Mouse (Mus musculus): Measurements from ENCODE around the gene Dot1l. TPM values are rescaled to one million over a fixed set of nuclear protein-coding genes. Genes with fewer than 3 reads are reported as not detected.

Gene Dot1l
- total RNA-seq, 1 experiment = 31.9 TPM

DNA sequence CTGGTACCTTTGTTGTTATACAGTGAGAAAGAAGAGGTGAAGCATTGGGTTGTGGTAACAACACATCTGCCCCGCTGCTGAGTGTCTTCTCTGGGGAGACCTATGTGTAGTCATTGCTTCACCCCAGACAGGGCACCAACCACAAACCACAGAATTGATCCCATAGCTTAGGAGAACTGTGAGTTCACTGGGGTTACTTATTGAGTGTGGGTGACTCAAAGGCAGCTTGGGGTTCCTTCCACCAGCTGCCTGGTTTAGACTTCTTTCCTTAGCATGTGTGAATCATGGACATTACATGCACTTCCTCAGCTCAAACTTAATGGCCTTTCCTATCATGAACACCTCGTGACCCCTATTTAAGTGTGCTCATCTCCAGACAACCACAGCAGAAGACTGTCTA lies 8.5 kb downstream of the Dot1l start:
- Histone ChIP-seq H3K9ac (ENCODE audit: insufficient read depth, low read depth, low read length, poor library complexity, severe bottlenecking) (no peak overlapping the region), H3K9me3 (ENCODE audit: control insufficient read depth, insufficient read depth, low read depth, low read length) (no peaks in the 10 kb centered on the region), H3K36me3 (ENCODE audit: control insufficient read depth, insufficient read depth, low read length, poor library complexity, severe bottlenecking) (peaks cover 25% of the 10 kb centered on the region), H3K4me3 (ENCODE audit: insufficient read depth in 1 of 2, low read depth in 1 of 2, low read length in 2 of 2, poor library complexity in 1 of 2, severe bottlenecking in 1 of 2) (no peak overlapping the region), H3K27ac (ENCODE audit: insufficient read depth, low read depth, low read length, poor library complexity, severe bottlenecking) (no peak overlapping the region), H3K4me1 (ENCODE audit: control insufficient read depth in 2 of 2, insufficient read depth in 2 of 2, low read length in 2 of 2, poor library complexity in 1 of 2) (peaks cover 5 to 25% of the 10 kb centered on the region in 2 experiments; a peak in 3 of 4 replicates)
- no peak for DNase-seq (ENCODE audit: low read depth, low spot score)
- in situ Hi-C loops (cut with MboI; ENCODE audit: low sequenced_read_pairs in 2 of 2, unreplicated experiment in 2 of 2) = no loop called here
- no peak for TF ChIP-seq ZC3H11A (IDR thresholded peaks at IDR 0.05; ENCODE audit: borderline replicate concordance, low read depth, low read length)
- TF ChIP-seq ZNF384 (IDR thresholded peaks at IDR 0.05; ENCODE audit: low read depth, low read length) = no peak
- TF ChIP-seq HCFC1 (IDR thresholded peaks at IDR 0.05; ENCODE audit: borderline replicate concordance, insufficient read depth, low read length) = no peak
- no peak for TF ChIP-seq CHD2 (IDR thresholded peaks at IDR 0.05; ENCODE audit: low read depth, low read length)
- TF ChIP-seq MAFK (IDR thresholded peaks at IDR 0.05; ENCODE audit: insufficient read depth, low read depth, low read length) = no peak

DNA sequence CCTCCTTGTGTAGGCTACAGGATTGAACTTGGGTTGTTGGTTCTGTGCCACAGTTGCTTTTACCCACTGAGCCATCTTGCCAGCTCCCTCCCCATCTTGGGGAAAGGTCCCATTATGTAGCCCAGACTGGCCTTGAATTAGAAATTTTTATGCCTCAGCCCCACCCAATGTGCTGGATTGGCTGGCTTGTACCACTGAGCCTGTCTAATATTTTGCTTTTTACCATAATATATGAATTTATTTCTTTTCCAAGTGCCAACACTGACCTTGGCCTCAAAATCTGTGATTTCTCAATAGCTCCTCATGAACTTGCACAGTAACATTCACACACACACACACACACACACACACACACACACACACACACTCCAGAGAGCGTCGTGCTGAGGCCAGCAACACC lies 10.7 kb downstream of the Dot1l start:
- H3K36me3 ChIP-seq (ENCODE audit: control insufficient read depth, insufficient read depth, low read length, poor library complexity, severe bottlenecking) = peaks cover 34% of the 10 kb centered on the region
- TF ChIP-seq ZC3H11A (IDR thresholded peaks at IDR 0.05; ENCODE audit: borderline replicate concordance, low read depth, low read length) (no peak), HCFC1 (IDR thresholded peaks at IDR 0.05; ENCODE audit: borderline replicate concordance, insufficient read depth, low read length) (no peak), ZNF384 (IDR thresholded peaks at IDR 0.05; ENCODE audit: low read depth, low read length) (no peak), CHD2 (IDR thresholded peaks at IDR 0.05; ENCODE audit: low read depth, low read length) (no peak), MAFK (IDR thresholded peaks at IDR 0.05; ENCODE audit: insufficient read depth, low read depth, low read length) (no peak)
- in situ Hi-C loops (cut with MboI; ENCODE audit: low sequenced_read_pairs in 2 of 2, unreplicated experiment in 2 of 2) = no loop called here
- no peak overlapping the region for H3K4me3 ChIP-seq (ENCODE audit: insufficient read depth in 1 of 2, low read depth in 1 of 2, low read length in 2 of 2, poor library complexity in 1 of 2, severe bottlenecking in 1 of 2)
- no peaks in the 10 kb centered on the region for H3K9me3 ChIP-seq (ENCODE audit: control insufficient read depth, insufficient read depth, low read depth, low read length)
- peak overlapping the region; percentile 74 for H3K27ac ChIP-seq (ENCODE audit: insufficient read depth, low read depth, low read length, poor library complexity, severe bottlenecking)
- no peak for DNase-seq (ENCODE audit: low read depth, low spot score)
- peaks cover 5 to 20% of the 10 kb centered on the region in 2 experiments; a peak in 3 of 4 replicates for H3K4me1 ChIP-seq (ENCODE audit: control insufficient read depth in 2 of 2, insufficient read depth in 2 of 2, low read length in 2 of 2, poor library complexity in 1 of 2)
- H3K9ac ChIP-seq (ENCODE audit: insufficient read depth, low read depth, low read length, poor library complexity, severe bottlenecking) = peak overlapping the region; percentile 14; the same call in 1 of the 2 replicates

DNA sequence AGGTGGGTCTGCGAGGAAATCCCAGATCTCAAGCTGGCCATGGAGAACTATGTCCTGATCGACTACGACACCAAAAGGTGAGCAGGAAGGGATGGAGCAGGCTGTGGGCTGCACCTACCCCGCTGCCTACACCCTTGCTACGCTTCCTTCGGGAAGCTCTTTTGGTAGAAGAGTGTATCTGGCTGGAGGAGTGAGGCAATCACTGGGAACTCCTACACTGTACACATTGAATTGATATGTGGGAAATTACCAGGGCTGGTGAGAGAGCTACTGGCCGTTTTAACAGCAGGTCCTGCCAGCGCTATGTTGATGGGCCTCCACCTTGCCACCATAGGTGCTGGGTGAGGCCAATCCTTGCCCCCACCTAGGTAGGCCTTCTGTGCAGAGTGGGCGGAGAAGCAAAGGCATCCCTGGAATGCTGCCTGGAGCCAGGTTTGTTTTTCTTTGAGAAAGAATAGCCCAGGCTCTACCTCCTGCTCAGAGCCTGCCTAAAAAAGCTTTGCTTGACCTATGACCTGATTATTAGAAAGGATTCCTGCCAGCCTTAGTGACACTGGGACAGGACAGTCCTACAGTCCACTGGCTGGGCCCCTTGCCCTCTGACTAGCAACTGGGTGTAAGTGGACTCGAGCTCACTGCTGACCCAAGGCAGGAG lies 11.3 kb downstream of the Dot1l start:
- Histone ChIP-seq H3K4me1 (ENCODE audit: control insufficient read depth in 2 of 2, insufficient read depth in 2 of 2, low read length in 2 of 2, poor library complexity in 1 of 2) (peaks cover 5 to 19% of the 10 kb centered on the region in 2 experiments; a peak in 3 of 4 replicates), H3K27ac (ENCODE audit: insufficient read depth, low read depth, low read length, poor library complexity, severe bottlenecking) (peak overlapping the region; percentile 76), H3K36me3 (ENCODE audit: control insufficient read depth, insufficient read depth, low read length, poor library complexity, severe bottlenecking) (peaks cover 39% of the 10 kb centered on the region), H3K4me3 (ENCODE audit: insufficient read depth in 1 of 2, low read depth in 1 of 2, low read length in 2 of 2, poor library complexity in 1 of 2, severe bottlenecking in 1 of 2) (no peak overlapping the region), H3K9me3 (ENCODE audit: control insufficient read depth, insufficient read depth, low read depth, low read length) (no peaks in the 10 kb centered on the region), H3K9ac (ENCODE audit: insufficient read depth, low read depth, low read length, poor library complexity, severe bottlenecking) (peak overlapping the region; percentile 14; the same call in 1 of the 2 replicates)
- no peak for TF ChIP-seq MAFK (IDR thresholded peaks at IDR 0.05; ENCODE audit: insufficient read depth, low read depth, low read length)
- TF ChIP-seq CHD2 (IDR thresholded peaks at IDR 0.05; ENCODE audit: low read depth, low read length) = no peak
- TF ChIP-seq HCFC1 (IDR thresholded peaks at IDR 0.05; ENCODE audit: borderline replicate concordance, insufficient read depth, low read length) = no peak
- TF ChIP-seq ZC3H11A (IDR thresholded peaks at IDR 0.05; ENCODE audit: borderline replicate concordance, low read depth, low read length) = no peak
- TF ChIP-seq ZNF384 (IDR thresholded peaks at IDR 0.05; ENCODE audit: low read depth, low read length) = no peak
- in situ Hi-C loops (cut with MboI; ENCODE audit: low sequenced_read_pairs in 2 of 2, unreplicated experiment in 2 of 2) = no loop called here
- no peak for DNase-seq (ENCODE audit: low read depth, low spot score)

DNA sequence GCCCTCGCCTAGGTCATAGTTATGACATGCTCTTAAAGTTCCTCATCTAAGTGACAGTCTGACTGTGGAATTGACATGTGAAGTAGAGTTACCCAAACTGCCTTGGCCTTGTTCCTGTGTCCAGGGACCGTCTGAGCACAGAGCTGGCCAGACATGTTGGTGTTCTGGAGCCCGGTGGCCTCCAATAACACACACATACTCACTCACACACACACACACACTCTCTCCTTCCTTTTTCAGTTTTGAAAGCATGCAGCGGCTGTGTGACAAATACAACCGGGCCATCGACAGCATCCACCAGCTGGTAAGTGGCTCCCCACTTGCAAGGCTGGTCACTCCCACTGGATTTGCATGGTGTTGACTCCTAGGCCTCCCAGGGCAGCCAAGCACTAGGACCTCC lies 13.4 kb downstream of the Dot1l start:
- Histone ChIP-seq H3K9ac (ENCODE audit: insufficient read depth, low read depth, low read length, poor library complexity, severe bottlenecking) (no peak overlapping the region), H3K4me3 (ENCODE audit: insufficient read depth in 1 of 2, low read depth in 1 of 2, low read length in 2 of 2, poor library complexity in 1 of 2, severe bottlenecking in 1 of 2) (no peak overlapping the region), H3K4me1 (ENCODE audit: control insufficient read depth in 2 of 2, insufficient read depth in 2 of 2, low read length in 2 of 2, poor library complexity in 1 of 2) (peaks cover 5 to 16% of the 10 kb centered on the region in 2 experiments; a peak in 3 of 4 replicates), H3K36me3 (ENCODE audit: control insufficient read depth, insufficient read depth, low read length, poor library complexity, severe bottlenecking) (peaks cover 54% of the 10 kb centered on the region), H3K9me3 (ENCODE audit: control insufficient read depth, insufficient read depth, low read depth, low read length) (no peaks in the 10 kb centered on the region), H3K27ac (ENCODE audit: insufficient read depth, low read depth, low read length, poor library complexity, severe bottlenecking) (no peak overlapping the region)
- DNase-seq (ENCODE audit: low read depth, low spot score) = no peak
- TF ChIP-seq ZC3H11A (IDR thresholded peaks at IDR 0.05; ENCODE audit: borderline replicate concordance, low read depth, low read length) (no peak), CHD2 (IDR thresholded peaks at IDR 0.05; ENCODE audit: low read depth, low read length) (no peak), ZNF384 (IDR thresholded peaks at IDR 0.05; ENCODE audit: low read depth, low read length) (no peak), HCFC1 (IDR thresholded peaks at IDR 0.05; ENCODE audit: borderline replicate concordance, insufficient read depth, low read length) (no peak), MAFK (IDR thresholded peaks at IDR 0.05; ENCODE audit: insufficient read depth, low read depth, low read length) (no peak)
- in situ Hi-C loops (cut with MboI; ENCODE audit: low sequenced_read_pairs in 2 of 2, unreplicated experiment in 2 of 2) = no loop called here
